Mouse (Mus musculus): ENCODE measurements around the gene Map3k1. TPM values are rescaled to one million over a fixed set of nuclear protein-coding genes. Genes with fewer than 3 reads are reported as not detected.
A peak's percentile ranks its signal among the peaks of the same experiment; 100 is the strongest.

The Map3k1 gene
- total RNA-seq, 2 experiments from 2014 or later, result 75.0 to 124 TPM

- ATAC-seq (replicated peaks; ENCODE audit: low FRiP score, poor library complexity, severe bottlenecking), result no peak
Observed at GRCm38 (mm10) chr13:111796191-111796920, 12.4 kb downstream of the Map3k1 start.

GRCm38 (mm10) chr13:111792975-111793287 lies 15.9 kb downstream of the Map3k1 start:
- no peak for ATAC-seq (replicated peaks; ENCODE audit: low FRiP score, poor library complexity, severe bottlenecking)

- ATAC-seq (replicated peaks; ENCODE audit: low FRiP score, poor library complexity, severe bottlenecking), result no peak
Observed at GRCm38 (mm10) chr13:111792130-111792974, 16.4 kb downstream of the Map3k1 start.

GRCm38 (mm10) chr13:111791596-111791995 lies 17.2 kb downstream of the Map3k1 start:
- no peak for ATAC-seq (replicated peaks; ENCODE audit: low FRiP score, poor library complexity, severe bottlenecking)

GRCm38 (mm10) chr13:111789420-111790065 lies 19.2 kb downstream of the Map3k1 start:
- no peak for ATAC-seq (replicated peaks; ENCODE audit: low FRiP score, poor library complexity, severe bottlenecking)

- no peak for ATAC-seq (replicated peaks; ENCODE audit: low FRiP score, poor library complexity, severe bottlenecking)
Observed at GRCm38 (mm10) chr13:111788882-111789281, 19.9 kb downstream of the Map3k1 start.

- ATAC-seq (replicated peaks; ENCODE audit: low FRiP score, poor library complexity, severe bottlenecking), result peak; percentile 69
Observed at GRCm38 (mm10) chr13:111787857-111788619, 20.8 kb downstream of the Map3k1 start.

GRCm38 (mm10) chr13:111786584-111786983 lies 22.2 kb downstream of the Map3k1 start:
- no peak for ATAC-seq (replicated peaks; ENCODE audit: low FRiP score, poor library complexity, severe bottlenecking)

GRCm38 (mm10) chr13:111783451-111783850 lies 25.3 kb downstream of the Map3k1 start:
- ATAC-seq (replicated peaks; ENCODE audit: low FRiP score, poor library complexity, severe bottlenecking), result no peak

GRCm38 (mm10) chr13:111779471-111779870 lies 29.3 kb downstream of the Map3k1 start:
- ATAC-seq (replicated peaks; ENCODE audit: low FRiP score, poor library complexity, severe bottlenecking), result no peak

- no peak for ATAC-seq (replicated peaks; ENCODE audit: low FRiP score, poor library complexity, severe bottlenecking)
Observed at GRCm38 (mm10) chr13:111778606-111779005, 30.2 kb downstream of the Map3k1 start.

GRCm38 (mm10) chr13:111777865-111778264 lies 30.9 kb downstream of the Map3k1 start:
- ATAC-seq (replicated peaks; ENCODE audit: low FRiP score, poor library complexity, severe bottlenecking), result no peak; the same call in 1 of the 2 replicates

GRCm38 (mm10) chr13:111777179-111777578 lies 31.6 kb downstream of the Map3k1 start:
- ATAC-seq (replicated peaks; ENCODE audit: low FRiP score, poor library complexity, severe bottlenecking), result no peak

GRCm38 (mm10) chr13:111772075-111772474 lies 36.7 kb downstream of the Map3k1 start:
- no peak for ATAC-seq (replicated peaks; ENCODE audit: low FRiP score, poor library complexity, severe bottlenecking)

GRCm38 (mm10) chr13:111771232-111771631 lies 37.6 kb downstream of the Map3k1 start:
- 0 out of 2 replicates have a peak, but pooled peaks have one; percentile 40 for ATAC-seq (replicated peaks; ENCODE audit: low FRiP score, poor library complexity, severe bottlenecking)

GRCm38 (mm10) chr13:111770776-111771175 lies 38.0 kb downstream of the Map3k1 start:
- no peak for ATAC-seq (replicated peaks; ENCODE audit: low FRiP score, poor library complexity, severe bottlenecking)

GRCm38 (mm10) chr13:111762526-111762925 lies 46.3 kb downstream of the Map3k1 start:
- ATAC-seq (replicated peaks; ENCODE audit: low FRiP score, poor library complexity, severe bottlenecking), result no peak

GRCm38 (mm10) chr13:111756986-111757385 lies 51.8 kb downstream of the Map3k1 start:
- ATAC-seq (replicated peaks; ENCODE audit: low FRiP score, poor library complexity, severe bottlenecking), result no peak

GRCm38 (mm10) chr13:111755937-111756336 lies 52.9 kb downstream of the Map3k1 start:
- ATAC-seq (replicated peaks; ENCODE audit: low FRiP score, poor library complexity, severe bottlenecking), result no peak

- ATAC-seq (replicated peaks; ENCODE audit: low FRiP score, poor library complexity, severe bottlenecking), result no peak
Observed at GRCm38 (mm10) chr13:111755377-111755776, 53.4 kb downstream of the Map3k1 start.

Measured in erythroid progenitor cell, adult 5-6 weeks (primary cell).